Mouse (Mus musculus): ENCODE measurements at regions not wholly inside any gene's neighbourhood (a gene's known extent, or its start where the extent isn't known, plus 50 kb on each side); places are given as distances from the start of the nearest gene placed in this dataset.

- no peaks in the 10 kb centered on the region for H3K79me2 ChIP-seq (ENCODE audit: control insufficient read depth, insufficient read depth, low read length)
- no peaks in the 10 kb centered on the region for H3K36me3 ChIP-seq (ENCODE audit: control insufficient read depth, insufficient read depth, low read length)
- no peaks in the 10 kb centered on the region for H3K4me1 ChIP-seq (ENCODE audit: control insufficient read depth, insufficient read depth, low read length)
- TF ChIP-seq POLR2A (IDR thresholded peaks at IDR 0.05; ENCODE audit: extremely low read depth, insufficient read depth, low read length), result no peak
- H3K27ac ChIP-seq (replicated peaks; ENCODE audit: insufficient read depth, low read depth, low read length), result no peak overlapping the region
- H3K27me3 ChIP-seq (ENCODE audit: control insufficient read depth, insufficient read depth, low read length), result no peaks in the 10 kb centered on the region
- WGBS, result 93% methylated on average over 17 of the region's 17 CpGs
- H3K9ac ChIP-seq (ENCODE audit: low read depth, low read length), result no peak overlapping the region
- no peak overlapping the region for H3K4me3 ChIP-seq (ENCODE audit: insufficient read depth, low read depth, low read length)
- no peak for DNase-seq (ENCODE audit: extremely low read depth, low read depth, low spot score)
Observed at GRCm38 (mm10) chr2:173930606-173931177, 145.4 kb upstream of the Stx16 start.

GRCm38 (mm10) chr2:173935706-173936105, 140.4 kb upstream of the Stx16 start:
- Histone ChIP-seq H3K79me2 (ENCODE audit: control insufficient read depth, insufficient read depth, low read length) (no peaks in the 10 kb centered on the region), H3K27me3 (ENCODE audit: control insufficient read depth, insufficient read depth, low read length) (no peaks in the 10 kb centered on the region), H3K4me3 (ENCODE audit: insufficient read depth, low read depth, low read length) (no peak overlapping the region), H3K9ac (ENCODE audit: low read depth, low read length) (no peak overlapping the region), H3K36me3 (ENCODE audit: control insufficient read depth, insufficient read depth, low read length) (no peaks in the 10 kb centered on the region), H3K27ac (replicated peaks; ENCODE audit: insufficient read depth, low read depth, low read length) (no peak overlapping the region), H3K4me1 (ENCODE audit: control insufficient read depth, insufficient read depth, low read length) (no peaks in the 10 kb centered on the region)
- DNase-seq (ENCODE audit: extremely low read depth, low read depth, low spot score), result no peak
- TF ChIP-seq CTCF (IDR thresholded peaks at IDR 0.05; ENCODE audit: low read depth, low read length) (no peak), POLR2A (IDR thresholded peaks at IDR 0.05; ENCODE audit: extremely low read depth, insufficient read depth, low read length) (no peak)
- 80% methylated on average over 5 of the region's 5 CpGs for WGBS

- Histone ChIP-seq H3K4me3 (ENCODE audit: insufficient read depth, low read depth, low read length) (no peak overlapping the region), H3K36me3 (ENCODE audit: control insufficient read depth, insufficient read depth, low read length) (no peaks in the 10 kb centered on the region), H3K9ac (ENCODE audit: low read depth, low read length) (no peak overlapping the region), H3K27ac (replicated peaks; ENCODE audit: insufficient read depth, low read depth, low read length) (no peak overlapping the region), H3K79me2 (ENCODE audit: control insufficient read depth, insufficient read depth, low read length) (no peaks in the 10 kb centered on the region), H3K27me3 (ENCODE audit: control insufficient read depth, insufficient read depth, low read length) (no peaks in the 10 kb centered on the region), H3K4me1 (ENCODE audit: control insufficient read depth, insufficient read depth, low read length) (no peaks in the 10 kb centered on the region)
- 88% methylated on average over 18 of the region's 18 CpGs for WGBS
- DNase-seq (ENCODE audit: extremely low read depth, low read depth, low spot score), result no peak
- TF ChIP-seq POLR2A (IDR thresholded peaks at IDR 0.05; ENCODE audit: extremely low read depth, insufficient read depth, low read length), result no peak
- TF ChIP-seq CTCF (IDR thresholded peaks at IDR 0.05; ENCODE audit: low read depth, low read length), result no peak
Observed at GRCm38 (mm10) chr2:173937531-173938439, 138.3 kb upstream of the Stx16 start.

- H3K9ac ChIP-seq (ENCODE audit: low read depth, low read length), result no peak overlapping the region
- H3K27ac ChIP-seq (replicated peaks; ENCODE audit: insufficient read depth, low read depth, low read length), result no peak overlapping the region
- 80% methylated on average over 11 of the region's 11 CpGs for WGBS
- TF ChIP-seq POLR2A (IDR thresholded peaks at IDR 0.05; ENCODE audit: extremely low read depth, insufficient read depth, low read length), result no peak
- H3K4me1 ChIP-seq (ENCODE audit: control insufficient read depth, insufficient read depth, low read length), result no peaks in the 10 kb centered on the region
- H3K79me2 ChIP-seq (ENCODE audit: control insufficient read depth, insufficient read depth, low read length), result no peaks in the 10 kb centered on the region
- H3K4me3 ChIP-seq (ENCODE audit: insufficient read depth, low read depth, low read length), result no peak overlapping the region
- no peaks in the 10 kb centered on the region for H3K27me3 ChIP-seq (ENCODE audit: control insufficient read depth, insufficient read depth, low read length)
- H3K36me3 ChIP-seq (ENCODE audit: control insufficient read depth, insufficient read depth, low read length), result no peaks in the 10 kb centered on the region
- DNase-seq (ENCODE audit: extremely low read depth, low read depth, low spot score), result no peak
Observed at GRCm38 (mm10) chr2:173938440-173938787, 137.7 kb upstream of the Stx16 start.

GRCm38 (mm10) chr2:173945441-173945840, 130.7 kb upstream of the Stx16 start:
- H3K9ac ChIP-seq (ENCODE audit: low read depth, low read length), result no peak overlapping the region

GRCm38 (mm10) chr2:173948586-173948985, 127.5 kb upstream of the Stx16 start:
- WGBS, result 93% methylated on average over 5 of the region's 5 CpGs
- no peaks in the 10 kb centered on the region for H3K36me3 ChIP-seq (ENCODE audit: control insufficient read depth, insufficient read depth, low read length)
- TF ChIP-seq CTCF (IDR thresholded peaks at IDR 0.05; ENCODE audit: low read depth, low read length) (no peak), POLR2A (IDR thresholded peaks at IDR 0.05; ENCODE audit: extremely low read depth, insufficient read depth, low read length) (no peak)
- no peak overlapping the region for H3K9ac ChIP-seq (ENCODE audit: low read depth, low read length)
- H3K4me1 ChIP-seq (ENCODE audit: control insufficient read depth, insufficient read depth, low read length), result no peaks in the 10 kb centered on the region
- no peaks in the 10 kb centered on the region for H3K27me3 ChIP-seq (ENCODE audit: control insufficient read depth, insufficient read depth, low read length)
- no peaks in the 10 kb centered on the region for H3K79me2 ChIP-seq (ENCODE audit: control insufficient read depth, insufficient read depth, low read length)
- H3K4me3 ChIP-seq (ENCODE audit: insufficient read depth, low read depth, low read length), result no peak overlapping the region
- H3K27ac ChIP-seq (replicated peaks; ENCODE audit: insufficient read depth, low read depth, low read length), result no peak overlapping the region
- DNase-seq (ENCODE audit: extremely low read depth, low read depth, low spot score), result no peak

More at GRCm38 (mm10) chr2:173945441-173945840, 130.7 kb upstream of the Stx16 start:
- no peaks in the 10 kb centered on the region for H3K79me2 ChIP-seq (ENCODE audit: control insufficient read depth, insufficient read depth, low read length)
- WGBS, result 86% methylated on average over 5 of the region's 5 CpGs
- H3K4me1 ChIP-seq (ENCODE audit: control insufficient read depth, insufficient read depth, low read length), result no peaks in the 10 kb centered on the region
- no peak overlapping the region for H3K4me3 ChIP-seq (ENCODE audit: insufficient read depth, low read depth, low read length)
- H3K27ac ChIP-seq (replicated peaks; ENCODE audit: insufficient read depth, low read depth, low read length), result no peak overlapping the region
- TF ChIP-seq POLR2A (IDR thresholded peaks at IDR 0.05; ENCODE audit: extremely low read depth, insufficient read depth, low read length), result no peak
- no peak for TF ChIP-seq CTCF (IDR thresholded peaks at IDR 0.05; ENCODE audit: low read depth, low read length)
- H3K27me3 ChIP-seq (ENCODE audit: control insufficient read depth, insufficient read depth, low read length), result no peaks in the 10 kb centered on the region
- no peaks in the 10 kb centered on the region for H3K36me3 ChIP-seq (ENCODE audit: control insufficient read depth, insufficient read depth, low read length)
- no peak for DNase-seq (ENCODE audit: extremely low read depth, low read depth, low spot score)
